Mouse (Mus musculus) ES-CJ7 (cell line): Measurements from ENCODE around the gene Syde1.

Experiments used
- DNase-seq: peaks from one replicate; pipeline ENCODE4 v3.0.0; 2011; ENCODE audit warnings: low read depth, low spot score

The Syde1 gene

DNA sequence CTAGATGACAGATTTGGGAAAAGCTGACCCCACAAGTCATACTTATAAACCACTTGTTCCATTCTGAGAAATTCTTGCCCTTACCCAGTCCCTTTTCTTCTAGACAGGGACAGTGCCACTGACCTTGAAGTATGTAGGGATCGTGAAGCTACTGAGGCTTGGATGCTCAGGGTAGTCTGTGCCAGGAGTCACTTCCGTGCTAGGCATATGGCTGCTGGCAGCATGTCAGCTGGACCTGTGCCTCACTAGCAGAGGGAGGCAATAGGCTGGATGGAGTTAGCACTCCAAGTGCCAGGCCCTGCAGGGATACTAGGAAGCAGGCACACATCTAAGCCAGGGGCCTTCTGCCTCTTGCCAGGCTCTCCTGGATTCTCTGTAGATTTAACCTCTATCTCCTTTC, 16.1 kb downstream of the Syde1 start:
- DNase-seq: no peak

DNA sequence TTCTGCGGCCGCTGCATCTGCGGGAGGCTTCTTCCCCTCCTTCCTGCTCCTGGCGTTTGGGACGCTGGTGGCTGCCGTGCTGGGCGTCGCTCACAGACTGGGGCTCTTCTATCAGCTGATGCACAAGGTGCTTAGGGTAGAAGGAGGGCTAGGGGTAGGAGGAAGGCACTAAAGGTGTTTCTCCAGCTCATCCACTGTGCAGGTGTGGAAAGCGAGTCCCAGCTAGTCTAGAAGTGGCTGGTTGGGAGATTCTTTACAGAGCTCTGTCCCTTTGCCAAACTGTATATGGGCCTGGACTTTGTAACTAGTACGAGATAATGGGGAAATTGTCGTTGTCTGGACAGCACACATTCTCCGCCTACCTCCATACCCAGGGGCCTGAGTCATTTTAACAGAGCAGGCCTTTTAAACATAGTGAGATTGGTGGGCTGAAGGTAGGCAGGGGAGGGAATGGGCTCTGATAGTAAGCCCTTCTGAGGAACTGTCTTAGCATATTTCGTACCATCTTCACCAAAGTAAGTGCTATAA, 16.6 kb downstream of the Syde1 start:
- DNase-seq: no peak

DNA sequence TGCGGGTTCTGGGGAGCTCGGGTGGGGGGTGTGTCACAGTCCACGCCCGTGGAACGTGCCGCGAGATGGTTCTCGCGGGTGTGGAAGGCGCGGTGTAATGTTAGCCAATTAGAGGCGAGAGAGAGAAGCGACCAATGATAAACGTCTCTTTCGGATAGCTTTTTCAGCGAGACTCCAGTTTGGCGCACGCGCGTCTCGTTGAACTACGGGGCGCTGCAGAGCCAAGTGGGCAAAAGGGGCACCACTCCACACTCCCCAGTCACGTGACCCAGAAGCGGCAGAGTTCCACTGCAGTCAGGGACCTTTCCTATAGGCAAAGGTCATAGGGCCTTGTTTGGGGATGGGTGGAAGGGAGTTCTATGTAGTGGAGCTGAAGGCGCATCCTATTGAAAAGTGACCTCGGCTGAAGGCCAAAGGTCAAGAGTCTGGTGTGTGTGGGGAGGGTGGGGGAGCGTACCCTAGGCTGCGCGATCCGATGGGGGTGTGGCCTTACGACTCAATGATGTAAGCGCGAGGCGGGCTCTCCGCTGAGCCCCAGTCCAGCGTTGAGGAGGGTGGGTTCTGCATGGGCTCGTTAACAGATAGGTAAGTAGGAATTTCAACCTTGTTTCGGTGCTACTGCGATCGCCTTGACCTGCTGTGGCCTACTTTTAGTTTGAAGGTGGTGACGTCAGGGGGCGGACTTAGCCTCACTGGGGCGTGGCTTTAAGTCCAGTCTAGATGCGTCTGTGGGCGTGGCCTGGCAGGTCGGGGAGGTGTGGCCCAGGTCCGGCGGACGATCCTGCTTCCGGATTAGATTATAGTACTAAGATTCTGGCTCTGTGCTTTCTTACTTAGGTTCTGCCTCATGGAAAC, 17.3 kb downstream of the Syde1 start, which contains the start of gene Ilvbl:
Gene Ilvbl (plus strand): TSS at position 97 of the 855 bp plus-strand sequence.
- peak; percentile 98 for DNase-seq

DNA sequence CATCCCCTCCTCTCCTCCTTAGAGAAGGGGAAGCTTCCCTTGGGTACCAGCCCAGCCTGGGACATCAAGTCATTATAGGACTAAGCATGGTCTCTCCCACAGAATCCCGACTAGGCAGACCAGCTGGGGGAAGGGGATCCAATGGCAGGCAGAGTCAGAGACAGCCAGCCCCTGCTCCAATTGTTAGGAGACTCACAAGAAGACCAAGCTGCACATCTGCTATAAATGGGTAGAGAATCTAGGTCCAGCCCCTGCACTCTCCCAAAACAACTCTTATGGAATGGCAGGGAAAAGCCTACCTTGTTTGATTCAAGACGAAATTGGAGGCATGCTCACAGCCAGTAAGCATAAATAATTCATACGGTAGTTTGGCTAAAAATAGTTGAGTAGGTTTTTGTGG, 18.5 kb downstream of the Syde1 start:
- DNase-seq: no peak

GRCm38 (mm10) chr10:78570897-78571296, 20.9 kb downstream of the Syde1 start:
- no peak for DNase-seq

- DNase-seq: no peak
These were observed 21.3 kb downstream of the Syde1 start for GRCm38 (mm10) chr10:78570416-78570815.

DNA sequence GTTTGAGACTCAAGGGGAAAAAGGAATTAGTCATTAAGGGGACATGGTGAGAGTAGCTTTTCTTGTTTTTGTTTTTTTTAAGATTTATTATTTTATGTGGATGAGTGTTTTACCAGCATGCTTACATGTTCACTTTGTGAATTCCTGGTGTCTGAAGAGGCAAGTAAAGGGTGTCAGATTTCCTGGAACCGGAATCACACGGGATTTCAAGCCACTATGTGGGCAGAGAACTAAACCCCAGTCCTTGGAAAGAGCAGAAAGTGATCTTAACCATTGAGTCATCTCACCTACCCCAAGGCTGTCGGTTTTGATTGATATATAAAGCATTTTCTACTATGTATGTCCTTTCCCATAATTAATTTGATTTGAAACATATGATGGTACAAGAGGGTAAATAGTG, 22.1 kb downstream of the Syde1 start:
- no peak for DNase-seq

- no peak for DNase-seq
These were observed 22.6 kb downstream of the Syde1 start for GRCm38 (mm10) chr10:78569191-78569590.

GRCm38 (mm10) chr10:78565070-78565469, 26.7 kb downstream of the Syde1 start:
- DNase-seq: no peak

GRCm38 (mm10) chr10:78540943-78541342, 50.8 kb downstream of the Syde1 start:
- peak; percentile 60 for DNase-seq
